Mouse (Mus musculus) embryonic facial prominence, embryonic 14.5 days (tissue): ENCODE measurements at regions not wholly inside any gene's neighbourhood (a gene's known extent, or its start where the extent isn't known, plus 50 kb on each side); places are given as distances from the start of the nearest gene placed in this dataset.
A peak's percentile ranks its signal among the peaks of the same experiment; 100 is the strongest.

Experiments used
- ATAC-seq: fragments of 200-750 bp; cut with Nextera tagmentation; 2 replicates; pipeline ENCODE4 v1.8.0; 2017; ENCODE audit warnings: low read depth, moderate number of reproducible peaks, moderate TSS enrichment
- DNase-seq: peaks from one replicate; pipeline ENCODE4 v3.0.0-alpha.2; 2015; ENCODE audit warnings: low spot score
- H3K27ac ChIP-seq: fragments of 300-500 bp; sonication (generic); replicated peaks from 2 replicates; pipeline ENCODE4 v1.5.1; 2014; ENCODE audit warnings: low read depth, mild to moderate bottlenecking, low read length, moderate library complexity
- H3K27me3 ChIP-seq: fragments of 300-500 bp; sonication (generic); replicated peaks from 2 replicates; pipeline ENCODE4 v1.6.1; 2014; ENCODE audit warnings: low read length; ENCODE audit not compliant: control insufficient read depth, insufficient read depth
- H3K36me3 ChIP-seq: fragments of 300-500 bp; sonication (generic); 2 replicates; pipeline ENCODE4 v1.6.1; 2014; ENCODE audit warnings: low read length, mixed read lengths; ENCODE audit not compliant: control insufficient read depth, insufficient read depth
- H3K4me1 ChIP-seq: fragments of 300-500 bp; sonication (generic); 2 replicates; pipeline ENCODE4 v1.6.1; 2014; ENCODE audit warnings: antibody characterized with exemption, low read length; ENCODE audit not compliant: control insufficient read depth, insufficient read depth
- H3K4me2 ChIP-seq: fragments of 300-500 bp; sonication (generic); 2 replicates; pipeline ENCODE4 v1.6.1; 2014; ENCODE audit warnings: low read depth, mild to moderate bottlenecking, low read length, moderate library complexity, mixed read lengths
- H3K4me3 ChIP-seq: fragments of 300-500 bp; sonication (generic); 2 replicates; pipeline ENCODE4 v1.5.1; 2014; ENCODE audit warnings: low read depth, mild to moderate bottlenecking, low read length
- H3K9ac ChIP-seq: fragments of 300-500 bp; sonication (generic); 2 replicates; pipeline ENCODE4 v1.6.1; 2014; ENCODE audit warnings: low read depth, mild to moderate bottlenecking, low read length, moderate library complexity, mixed read lengths
- H3K9me3 ChIP-seq: fragments of 300-500 bp; sonication (generic); 2 replicates; pipeline ENCODE4 v1.6.1; 2016; ENCODE audit warnings: low read length; ENCODE audit not compliant: control insufficient read depth
- WGBS: fragments of 180-500 bp; shearing (Covaris S2); extraction: QIAGEN DNeasy Blood & Tissue Kit; methylation state at CpG from one replicate; pipeline ENCODE4 v1.1.7; 2014; 5-methylcytosine and 5-hydroxymethylcytosine counted together

DNA sequence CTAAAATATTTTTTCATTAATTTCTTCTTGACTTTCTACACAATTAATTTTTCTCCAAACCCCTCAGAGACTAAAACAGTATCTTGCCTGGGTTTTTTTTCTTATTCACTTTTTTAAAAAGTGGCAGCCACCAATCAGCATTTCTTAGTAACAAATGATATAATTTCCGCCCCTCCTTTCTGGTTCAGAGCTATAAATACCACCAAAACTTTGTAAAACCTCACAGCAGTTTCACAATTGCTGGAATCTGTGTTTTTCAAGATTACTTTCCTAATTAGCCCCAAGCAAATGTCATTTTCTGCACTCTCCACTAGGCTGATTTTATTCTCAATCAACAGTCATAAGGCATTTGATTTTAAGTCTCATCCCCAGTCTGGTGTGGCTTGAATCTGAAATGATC, 98.3 kb upstream of the Dap start:
- Histone ChIP-seq H3K4me1 (no peaks in the 10 kb centered on the region), H3K36me3 (no peaks in the 10 kb centered on the region), H3K4me2 (no peak overlapping the region), H3K27ac (no peak overlapping the region), H3K4me3 (no peak overlapping the region), H3K9me3 (no peaks in the 10 kb centered on the region), H3K9ac (no peak overlapping the region), H3K27me3 (no peaks in the 10 kb centered on the region)
- DNase-seq (no peak), ATAC-seq (no peak)
- 88% methylated on average over 1 of the region's 1 CpGs for WGBS

DNA sequence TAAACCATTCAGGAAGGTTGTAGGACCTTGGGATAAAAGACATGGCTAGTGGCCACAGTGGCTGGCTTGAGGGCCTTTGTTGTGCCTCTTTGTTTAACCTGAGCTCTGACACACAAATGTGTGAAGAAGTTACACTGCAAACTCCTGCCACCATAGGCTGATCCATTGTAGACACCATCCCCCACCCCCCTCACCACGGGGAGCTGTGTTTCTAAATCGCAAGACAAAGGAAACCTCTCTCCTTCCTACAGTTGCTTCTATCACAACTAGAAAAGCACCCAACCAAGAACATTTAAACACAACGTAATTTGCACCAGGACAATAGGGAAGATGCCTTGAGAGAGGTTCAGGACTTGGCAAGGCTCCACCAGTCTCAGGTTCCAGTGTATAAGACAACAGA, 97.1 kb upstream of the Dap start:
- Histone ChIP-seq H3K4me1 (no peaks in the 10 kb centered on the region), H3K36me3 (no peaks in the 10 kb centered on the region), H3K4me2 (no peak overlapping the region), H3K27me3 (no peaks in the 10 kb centered on the region), H3K27ac (no peak overlapping the region), H3K9me3 (no peaks in the 10 kb centered on the region), H3K4me3 (no peak overlapping the region), H3K9ac (no peak overlapping the region)
- WGBS, result 55% methylated on average over 3 of the region's 3 CpGs
- ATAC-seq (no peak), DNase-seq (no peak)

- no peak overlapping the region for H3K4me3 ChIP-seq
- H3K9ac ChIP-seq, result no peak overlapping the region
- no peak for DNase-seq
- no peak overlapping the region for H3K27ac ChIP-seq
- no peaks in the 10 kb centered on the region for H3K36me3 ChIP-seq
- H3K9me3 ChIP-seq, result no peaks in the 10 kb centered on the region
- no peak for ATAC-seq
- 61% methylated on average over 7 of the region's 7 CpGs for WGBS
- H3K4me1 ChIP-seq, result no peaks in the 10 kb centered on the region
- no peak overlapping the region for H3K4me2 ChIP-seq
- no peaks in the 10 kb centered on the region for H3K27me3 ChIP-seq
These were observed 89.2 kb upstream of the Dap start for GRCm38 (mm10) chr15:31134891-31135290.

DNA sequence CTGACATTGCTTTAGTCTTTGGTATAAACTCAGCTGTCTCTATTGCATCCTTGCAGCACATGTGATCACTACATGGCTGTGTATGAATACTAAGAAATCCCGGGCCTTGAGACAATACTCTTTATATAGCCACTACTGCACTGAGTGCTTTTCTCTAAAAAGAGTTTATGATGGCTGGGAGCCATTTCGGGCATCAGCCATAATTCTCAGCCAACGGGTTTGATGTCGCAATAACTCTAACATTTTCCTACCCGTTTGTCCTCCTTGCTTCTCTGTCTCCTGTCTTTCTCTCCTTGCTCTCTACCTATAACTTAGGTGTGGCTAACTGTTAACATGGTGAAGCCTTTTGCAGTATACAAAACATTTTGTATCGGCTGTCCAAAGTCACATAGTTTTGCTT, 85.5 kb upstream of the Dap start:
- ATAC-seq (no peak), DNase-seq (no peak)
- Histone ChIP-seq H3K27ac (no peak overlapping the region), H3K36me3 (no peaks in the 10 kb centered on the region), H3K9me3 (no peaks in the 10 kb centered on the region), H3K9ac (no peak overlapping the region), H3K4me3 (no peak overlapping the region), H3K4me1 (no peaks in the 10 kb centered on the region), H3K27me3 (no peaks in the 10 kb centered on the region), H3K4me2 (no peak overlapping the region)
- WGBS, result 90% methylated on average over 6 of the region's 6 CpGs

GRCm38 (mm10) chr15:31141750-31142149, 82.4 kb upstream of the Dap start:
- WGBS, result 72% methylated on average over 4 of the region's 4 CpGs
- Histone ChIP-seq H3K4me3 (no peak overlapping the region), H3K27me3 (no peaks in the 10 kb centered on the region), H3K4me2 (no peak overlapping the region), H3K4me1 (no peaks in the 10 kb centered on the region), H3K27ac (no peak overlapping the region), H3K9me3 (no peaks in the 10 kb centered on the region), H3K36me3 (no peaks in the 10 kb centered on the region), H3K9ac (no peak overlapping the region)
- no peak for DNase-seq
- no peak for ATAC-seq

DNA sequence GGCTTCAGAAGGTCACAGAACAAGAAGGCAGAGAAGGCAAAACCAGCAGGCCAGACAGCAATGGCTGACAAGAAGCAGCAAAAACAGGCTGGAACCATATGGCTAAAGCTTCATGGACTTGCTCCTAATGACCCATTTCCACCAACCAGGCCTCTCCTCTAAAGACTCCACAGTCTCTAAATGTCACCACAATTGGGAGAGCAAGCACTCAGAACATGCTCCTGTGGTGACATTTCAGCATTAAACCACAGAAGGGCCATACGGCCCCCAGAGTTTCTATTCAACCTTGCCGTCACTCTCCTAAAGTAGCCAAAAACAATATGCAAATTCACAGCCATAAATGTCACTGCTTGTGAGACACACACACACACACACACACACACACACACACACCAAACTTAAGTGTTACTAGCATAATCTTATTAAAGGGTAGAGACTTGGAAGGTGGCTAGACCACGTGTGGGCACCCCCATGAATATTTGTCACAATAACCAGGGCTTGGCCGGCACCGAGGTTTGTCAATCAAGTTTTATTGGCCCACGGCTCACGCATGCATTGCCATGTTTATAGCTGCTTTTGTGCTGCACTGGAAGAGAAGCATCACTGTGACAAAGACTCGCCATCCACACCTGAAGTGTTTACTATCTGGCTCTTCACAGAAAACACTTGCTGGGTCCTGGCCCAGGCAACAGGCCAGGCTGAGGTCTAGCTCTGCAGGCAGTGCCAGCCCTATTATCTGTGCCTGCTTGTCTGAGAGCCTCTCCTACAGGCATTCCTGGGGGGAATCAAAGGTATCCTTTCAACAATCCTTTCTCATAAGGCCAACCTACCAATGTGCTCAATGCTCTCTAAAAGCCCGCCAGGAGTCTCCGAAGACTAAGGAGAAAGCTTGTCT, 75.6 kb upstream of the Dap start:
- Histone ChIP-seq H3K36me3 (no peaks in the 10 kb centered on the region), H3K27ac (no peak overlapping the region), H3K4me2 (no peak overlapping the region), H3K4me1 (no peaks in the 10 kb centered on the region), H3K9ac (no peak overlapping the region), H3K9me3 (no peaks in the 10 kb centered on the region), H3K27me3 (no peaks in the 10 kb centered on the region), H3K4me3 (no peak overlapping the region)
- 85% methylated on average over 10 of the region's 10 CpGs for WGBS
- DNase-seq, result no peak
- ATAC-seq, result no peak

DNA sequence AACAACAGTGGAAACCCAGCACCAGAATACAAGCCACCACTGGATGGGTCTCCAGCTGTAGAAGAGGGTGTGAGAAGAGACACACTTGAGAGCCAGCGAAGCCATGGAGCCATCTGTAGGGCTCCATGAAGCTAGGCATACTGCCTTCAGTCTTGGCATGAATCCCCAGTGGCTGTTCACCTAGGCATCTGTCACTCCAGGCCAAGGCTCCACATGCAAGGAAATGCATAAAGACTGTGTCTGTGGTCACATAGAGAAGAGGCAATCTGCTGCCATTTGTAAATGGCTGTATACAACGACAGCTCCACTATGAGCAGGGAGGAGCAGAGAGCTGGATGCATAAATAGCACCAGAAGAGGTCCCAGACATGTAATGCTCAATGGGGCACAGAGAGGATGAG, 74.3 kb upstream of the Dap start:
- Histone ChIP-seq H3K36me3 (no peaks in the 10 kb centered on the region), H3K9ac (no peak overlapping the region), H3K4me3 (no peak overlapping the region), H3K27me3 (no peaks in the 10 kb centered on the region), H3K9me3 (no peaks in the 10 kb centered on the region), H3K4me2 (no peak overlapping the region), H3K27ac (no peak overlapping the region), H3K4me1 (no peaks in the 10 kb centered on the region)
- DNase-seq, result no peak
- 79% methylated on average over 2 of the region's 2 CpGs for WGBS
- no peak for ATAC-seq

- no peaks in the 10 kb centered on the region for H3K27me3 ChIP-seq
- no peak overlapping the region for H3K27ac ChIP-seq
- no peak overlapping the region for H3K9ac ChIP-seq
- H3K9me3 ChIP-seq, result no peaks in the 10 kb centered on the region
- ATAC-seq, result 0 out of 2 replicates have a peak, but pooled peaks have one; percentile 65
- no peak overlapping the region for H3K4me3 ChIP-seq
- H3K4me1 ChIP-seq, result no peaks in the 10 kb centered on the region
- DNase-seq, result peak; percentile 77
- no peak overlapping the region; the same call in 1 of the 2 replicates for H3K4me2 ChIP-seq
- H3K36me3 ChIP-seq, result no peaks in the 10 kb centered on the region
- WGBS, result 42% methylated on average over 21 of the region's 21 CpGs
These were observed 73.3 kb upstream of the Dap start for GRCm38 (mm10) chr15:31150546-31151471.
